9 mouse cellular contexts compared by ENCODE assay signal in genomic region chr2:71453917-71454260, GRCm38 (mm10). TPM values are rescaled to one million over a fixed set of nuclear protein-coding genes. Genes with fewer than 3 reads are reported as not detected.
A peak's percentile ranks its signal among the peaks of the same experiment; 100 is the strongest.
DNase-seq lines count a peak whose midpoint lies in the region; ATAC-seq and TF ChIP-seq lines count a peak whose summit lies in the region.
"Had no signal": no experiment of that assay in that cellular context is flagged by ENCODE, and none has a peak within 500 bp of the region (broad histone marks: within the 10 kb centered on the region; RNA-seq: fewer than 3 reads in every experiment).

No protein-coding gene starts in this region.

- ATAC-seq in kidney, embryonic 14.5 days (ENCODE audit: low FRiP score, low TSS enrichment), result no peak
- no peak for ATAC-seq in hindbrain, postnatal 0 days
- no peak for ATAC-seq in midbrain, embryonic 15.5 days (replicated peaks)
- no peak for ATAC-seq in CD4-positive, CD25-positive, alpha-beta regulatory T cell, adult 4 months

- H3K27me3 ChIP-seq in kidney, embryonic 14.5 days (ENCODE audit: control insufficient read depth, insufficient read depth, low read length), result no peaks in the 10 kb centered on the region
- H3K27me3 ChIP-seq in embryonic facial prominence, embryonic 10.5 days (replicated peaks; ENCODE audit: low read depth, poor library complexity, severe bottlenecking), result peaks cover 12% of the 10 kb centered on the region; the same call in 1 of the 2 replicates
- no peaks in the 10 kb centered on the region for H3K27me3 ChIP-seq in hindbrain, postnatal 0 days (ENCODE audit: insufficient read depth, low read length)
- H3K27me3 ChIP-seq in midbrain, embryonic 15.5 days (replicated peaks), result 0 out of 2 replicates have a peak, but pooled peaks cover 3% of the 10 kb centered on the region
- H3K27me3 ChIP-seq in cerebellum, adult 2 months (ENCODE audit: control insufficient read depth, insufficient read depth, low read length), result no peaks in the 10 kb centered on the region

- peak overlapping the region; percentile 49 for H3K4me3 ChIP-seq in kidney, embryonic 14.5 days (ENCODE audit: low read length)
- peak overlapping the region; percentile 75 for H3K4me3 ChIP-seq in embryonic facial prominence, embryonic 10.5 days
- peak overlapping the region; percentile 66 for H3K4me3 ChIP-seq in hindbrain, postnatal 0 days (ENCODE audit: low read length)
- H3K4me3 ChIP-seq in midbrain, embryonic 15.5 days, result peak overlapping the region; percentile 71
- H3K4me3 ChIP-seq in cerebellum, adult 2 months (replicated peaks; ENCODE audit: insufficient read depth, low read depth, low read length), result no peak overlapping the region

- 40% methylated on average over 4 of the region's 4 CpGs for WGBS in kidney, embryonic 14.5 days
- 43% methylated on average over 4 of the region's 4 CpGs for WGBS in embryonic facial prominence, embryonic 10.5 days
- WGBS in hindbrain, postnatal 0 days, result 37% methylated on average over 4 of the region's 4 CpGs
- 45% methylated on average over 4 of the region's 4 CpGs for WGBS in midbrain, embryonic 15.5 days
- WGBS in cerebellum, adult 2 months, result 42% methylated on average over 4 of the region's 4 CpGs

- no peak for TF ChIP-seq CTCF in hindbrain, postnatal 0 days (IDR thresholded peaks at IDR 0.05; ENCODE audit: low read depth)
- no peak for TF ChIP-seq CTCF in cerebellum, adult 2 months (IDR thresholded peaks at IDR 0.05; ENCODE audit: borderline replicate concordance, insufficient read depth, low read depth, low read length)

- TF ChIP-seq POLR2A in cerebellum, adult 2 months (IDR thresholded peaks at IDR 0.05; ENCODE audit: borderline replicate concordance, insufficient read depth, low read length), result no peak

- DNase-seq in kidney, postnatal 25 days, result no peak
- DNase-seq in embryonic facial prominence, embryonic 10.5 days (ENCODE audit: low spot score), result no peak
- DNase-seq in hindbrain, postnatal 0 days (ENCODE audit: low spot score), result no peak
- DNase-seq in Muller cell, postnatal 12 days (ENCODE audit: inconsistent ontology term), result no peak
- DNase-seq in cerebellum, adult 2 months, result no peak
- DNase-seq: kidney, postnatal 10 days had no signal

- peak overlapping the region; percentile 60; the same call in 1 of the 2 replicates for H3K9ac ChIP-seq in kidney, embryonic 14.5 days (ENCODE audit: low read depth, low read length)
- H3K9ac ChIP-seq in hindbrain, postnatal 0 days (replicated peaks; ENCODE audit: low read length), result no peak overlapping the region
- peak overlapping the region; percentile 52; the same call in 1 of the 2 replicates for H3K9ac ChIP-seq in midbrain, embryonic 15.5 days

- H3K36me3 ChIP-seq in kidney, embryonic 14.5 days (ENCODE audit: control insufficient read depth, insufficient read depth, low read length), result no peaks in the 10 kb centered on the region
- H3K36me3 ChIP-seq in embryonic facial prominence, embryonic 10.5 days (replicated peaks), result no peaks in the 10 kb centered on the region
- H3K36me3 ChIP-seq in hindbrain, postnatal 0 days (ENCODE audit: insufficient read depth, low read length), result no peaks in the 10 kb centered on the region
- no peaks in the 10 kb centered on the region for H3K36me3 ChIP-seq in midbrain, embryonic 15.5 days (replicated peaks)

- no peaks in the 10 kb centered on the region for H3K4me1 ChIP-seq in kidney, embryonic 14.5 days (ENCODE audit: control insufficient read depth, insufficient read depth, low read length)
- H3K4me1 ChIP-seq in embryonic facial prominence, embryonic 10.5 days, result peaks cover 19% of the 10 kb centered on the region
- no peaks in the 10 kb centered on the region for H3K4me1 ChIP-seq in hindbrain, postnatal 0 days (ENCODE audit: insufficient read depth, low read length)
- peaks cover 8% of the 10 kb centered on the region; the same call in 1 of the 2 replicates for H3K4me1 ChIP-seq in midbrain, embryonic 15.5 days
- no peaks in the 10 kb centered on the region for H3K4me1 ChIP-seq in cerebellum, adult 2 months (ENCODE audit: control insufficient read depth, insufficient read depth, low read length)

- no peaks in the 10 kb centered on the region for H3K9me3 ChIP-seq in kidney, embryonic 14.5 days (ENCODE audit: control insufficient read depth, low read length)
- no peaks in the 10 kb centered on the region for H3K9me3 ChIP-seq in embryonic facial prominence, embryonic 10.5 days
- no peaks in the 10 kb centered on the region for H3K9me3 ChIP-seq in hindbrain, postnatal 0 days (ENCODE audit: low read length)
- H3K9me3 ChIP-seq in midbrain, embryonic 15.5 days, result no peaks in the 10 kb centered on the region

- H3K4me2 ChIP-seq in kidney, embryonic 14.5 days (replicated peaks; ENCODE audit: low read depth, low read length), result peak overlapping the region; percentile 51
- peak overlapping the region; percentile 81 for H3K4me2 ChIP-seq in hindbrain, postnatal 0 days (ENCODE audit: low read depth, low read length)
- H3K4me2 ChIP-seq in midbrain, embryonic 15.5 days, result peak overlapping the region; percentile 88

- no peak overlapping the region for H3K27ac ChIP-seq in kidney, embryonic 14.5 days (ENCODE audit: low read depth, low read length)
- no peak overlapping the region for H3K27ac ChIP-seq in embryonic facial prominence, embryonic 10.5 days (replicated peaks)
- no peak overlapping the region for H3K27ac ChIP-seq in hindbrain, postnatal 0 days
- no peak overlapping the region for H3K27ac ChIP-seq in midbrain, embryonic 15.5 days
- H3K27ac ChIP-seq in cerebellum, adult 2 months (ENCODE audit: insufficient read depth, low read length), result no peak overlapping the region

RNA-seq across cellular contexts. Expression of gene Metap1d, which starts 0.8 kb away (rescaled TPM):
- 36.8 and 44.9 TPM in 2 replicates for polyA plus RNA-seq in kidney, embryonic 14.5 days (2014; fragmentation: Nextera tagmentation; extraction: Ambion mirVana)
- 29.1 and 29.6 TPM in 2 replicates for polyA plus RNA-seq in embryonic facial prominence, embryonic 10.5 days (2016; fragmentation: Nextera tagmentation; extraction: Ambion mirVana)
- total RNA-seq in hindbrain, postnatal 0 days (2014; rRNA removed), result 12.0 and 14.4 TPM in 2 replicates
- polyA plus RNA-seq in hindbrain, postnatal 0 days (2015; fragmentation: Nextera tagmentation; extraction: Ambion mirVana), result 26.2 and 29.1 TPM in 2 replicates
- polyA plus RNA-seq in midbrain, embryonic 15.5 days (2015; fragmentation: Nextera tagmentation; extraction: Ambion mirVana), result 35.7 and 36.7 TPM in 2 replicates
- polyA plus RNA-seq in cerebellum, adult 2 months (2012; rRNA removed), result 56.1 and 58.4 TPM in 2 replicates
- polyA plus RNA-seq in CD4-positive, CD25-positive, alpha-beta regulatory T cell, adult 4 months (2017; shearing (Covaris generic)), result 10 to 100 TPM; 31.5 to 35.3 TPM
